In the genomic region with DNA sequence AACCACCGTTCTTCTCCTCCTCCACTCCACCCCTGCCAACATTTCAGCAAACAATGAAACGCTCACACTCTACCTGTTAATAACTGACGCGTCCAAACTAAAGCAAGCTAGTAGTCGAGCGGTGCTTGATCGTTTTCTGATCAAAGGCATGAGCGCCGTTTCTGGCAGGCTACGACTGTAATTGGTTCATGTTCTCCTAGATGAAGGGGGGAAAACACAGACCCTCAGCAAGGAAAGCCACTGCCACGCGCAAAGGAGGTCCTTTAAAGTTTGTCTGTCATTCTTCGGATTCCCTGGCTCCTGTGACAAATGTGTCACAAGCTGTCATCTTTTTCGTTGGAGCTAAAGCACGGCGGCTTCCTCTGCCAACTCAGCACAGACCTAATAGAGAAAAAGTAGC, we compare ENCODE assay signal across 15 mouse cellular contexts. TPM values are rescaled to one million over a fixed set of nuclear protein-coding genes. Genes with fewer than 3 reads are reported as not detected.
"Had no signal": no experiment of that assay in that cellular context is flagged by ENCODE, and none has a peak within 500 bp of the region (broad histone marks: within the 10 kb centered on the region; RNA-seq: fewer than 3 reads in every experiment).

No protein-coding gene starts in this region.

- H3K4me2 ChIP-seq: limb, embryonic 12.5 days; liver, embryonic 13.5 days; lung, embryonic 15.5 days; neural tube, embryonic 15.5 days had no signal

- ATAC-seq: liver, postnatal 0 days had no signal

- DNase-seq: kidney, adult 8-10 months; kidney, postnatal 25 days; liver; liver, embryonic 13.5 days; liver, postnatal 0 days; lung, postnatal 14 days; right cerebral cortex, adult 18-20 months; right cerebral cortex, postnatal 25 days; thymus, postnatal 36 days had no signal

- H3K36me3 ChIP-seq: limb, embryonic 12.5 days; liver, embryonic 13.5 days; lung, embryonic 15.5 days; neural tube, embryonic 15.5 days had no signal

- H3K9me3 ChIP-seq: limb, embryonic 12.5 days; liver, embryonic 13.5 days; lung, embryonic 15.5 days; neural tube, embryonic 15.5 days had no signal

- H3K4me3 ChIP-seq: limb, embryonic 12.5 days; liver, embryonic 13.5 days; lung, embryonic 15.5 days; megakaryocyte, embryonic 14.5 days; myocyte; neural tube, embryonic 15.5 days had no signal

- H3K9ac ChIP-seq: limb, embryonic 12.5 days; liver, embryonic 13.5 days; liver, postnatal 0 days; lung, embryonic 15.5 days; neural tube, embryonic 15.5 days had no signal

- H3K27ac ChIP-seq: limb, embryonic 12.5 days; liver, embryonic 13.5 days; lung, embryonic 15.5 days; macrophage; neural tube, embryonic 15.5 days had no signal

- H3K4me1 ChIP-seq: liver, embryonic 13.5 days; lung, embryonic 15.5 days; megakaryocyte, embryonic 14.5 days; neural tube, embryonic 15.5 days had no signal

- H3K27me3 ChIP-seq: limb, embryonic 12.5 days; liver, embryonic 13.5 days; lung, embryonic 15.5 days; megakaryocyte, embryonic 14.5 days; neural tube, embryonic 15.5 days had no signal

RNA-seq across cellular contexts. Expression of a gene that starts 21.6 kb away (rescaled TPM):
- polyA plus RNA-seq: macrophage, myocyte had no signal
